Mouse (Mus musculus): ENCODE results near the gene Tdo2. TPM values are rescaled to one million over a fixed set of nuclear protein-coding genes. Genes with fewer than 3 reads are reported as not detected.

Tdo2 gene
- polyA plus RNA-seq, 1 experiment from 2014 or later: 0.78 TPM

- Histone ChIP-seq H3K4me3 (no peak overlapping the region), H3K27me3 (replicated peaks) (no peaks in the 10 kb centered on the region), H3K9ac (no peak overlapping the region), H3K9me3 (replicated peaks) (no peaks in the 10 kb centered on the region), H3K27ac (ENCODE audit: poor library complexity, severe bottlenecking) (no peak overlapping the region), H3K4me1 (replicated peaks) (peaks cover 7% of the 10 kb centered on the region; the same call in 1 of the 2 replicates), H3K36me3 (no peaks in the 10 kb centered on the region), H3K4me2 (no peak overlapping the region)
- 58% methylated on average over 3 of the region's 3 CpGs for WGBS
- ATAC-seq (ENCODE audit: insufficient number of reproducible peaks, low FRiP score): no peak
Measured at GRCm38 (mm10) chr3:81919681-81920080, 56.3 kb downstream of the Tdo2 start.

- H3K27ac ChIP-seq (ENCODE audit: poor library complexity, severe bottlenecking): no peak overlapping the region
- no peak overlapping the region for H3K9ac ChIP-seq
- no peaks in the 10 kb centered on the region for H3K27me3 ChIP-seq (replicated peaks)
- no peak overlapping the region for H3K4me2 ChIP-seq
- ATAC-seq (ENCODE audit: insufficient number of reproducible peaks, low FRiP score): no peak
- no peak overlapping the region for H3K4me3 ChIP-seq
- WGBS: 61% methylated on average over 8 of the region's 8 CpGs
- H3K9me3 ChIP-seq (replicated peaks): no peaks in the 10 kb centered on the region
- H3K36me3 ChIP-seq: no peaks in the 10 kb centered on the region
- H3K4me1 ChIP-seq (replicated peaks): peaks cover 7% of the 10 kb centered on the region; the same call in 1 of the 2 replicates
Measured at GRCm38 (mm10) chr3:81918215-81918614, 57.8 kb downstream of the Tdo2 start.

GRCm38 (mm10) chr3:81917354-81917935 is 58.6 kb downstream of the Tdo2 start:
- 75% methylated on average over 3 of the region's 3 CpGs for WGBS
- H3K9ac ChIP-seq: no peak overlapping the region

GRCm38 (mm10) chr3:81916030-81916686 is 59.8 kb downstream of the Tdo2 start:
- Histone ChIP-seq H3K4me3 (no peak overlapping the region), H3K9me3 (replicated peaks) (no peaks in the 10 kb centered on the region), H3K27me3 (replicated peaks) (no peaks in the 10 kb centered on the region), H3K4me2 (no peak overlapping the region), H3K9ac (no peak overlapping the region), H3K4me1 (replicated peaks) (0 out of 2 replicates have a peak, but pooled peaks cover 3% of the 10 kb centered on the region), H3K27ac (ENCODE audit: poor library complexity, severe bottlenecking) (no peak overlapping the region), H3K36me3 (no peaks in the 10 kb centered on the region)
- WGBS: 65% methylated on average over 5 of the region's 5 CpGs
- ATAC-seq (ENCODE audit: insufficient number of reproducible peaks, low FRiP score): no peak

More at GRCm38 (mm10) chr3:81917354-81917935, 58.6 kb downstream of the Tdo2 start:
- ATAC-seq (ENCODE audit: insufficient number of reproducible peaks, low FRiP score): no peak
- Histone ChIP-seq H3K4me2 (no peak overlapping the region), H3K36me3 (no peaks in the 10 kb centered on the region), H3K4me1 (replicated peaks) (0 out of 2 replicates have a peak, but pooled peaks cover 3% of the 10 kb centered on the region), H3K4me3 (no peak overlapping the region), H3K9me3 (replicated peaks) (no peaks in the 10 kb centered on the region), H3K27ac (ENCODE audit: poor library complexity, severe bottlenecking) (no peak overlapping the region), H3K27me3 (replicated peaks) (no peaks in the 10 kb centered on the region)

GRCm38 (mm10) chr3:81910286-81911036 is 65.5 kb downstream of the Tdo2 start:
- H3K9ac ChIP-seq: no peak overlapping the region
- H3K4me1 ChIP-seq (replicated peaks): no peaks in the 10 kb centered on the region
- H3K4me2 ChIP-seq: no peak overlapping the region
- no peaks in the 10 kb centered on the region for H3K27me3 ChIP-seq (replicated peaks)
- H3K36me3 ChIP-seq: no peaks in the 10 kb centered on the region
- ATAC-seq (ENCODE audit: insufficient number of reproducible peaks, low FRiP score): no peak
- WGBS: 76% methylated on average over 6 of the region's 6 CpGs
- no peaks in the 10 kb centered on the region for H3K9me3 ChIP-seq (replicated peaks)
- no peak overlapping the region for H3K4me3 ChIP-seq
- no peak overlapping the region for H3K27ac ChIP-seq (ENCODE audit: poor library complexity, severe bottlenecking)

Other genes with a start within 250 kb of the Tdo2 start
- 17.5 and 18.7 TPM in 2 replicates for gene Ctso, start 43.6 kb downstream of the Tdo2 start, polyA plus RNA-seq (2016; fragmentation: Nextera tagmentation; extraction: Ambion mirVana)
- gene Asic5, start 6.1 kb upstream of the Tdo2 start, polyA plus RNA-seq (2016; fragmentation: Nextera tagmentation; extraction: Ambion mirVana): not detected in 2 replicates
- gene Gucy1b1, start 98.5 kb upstream of the Tdo2 start, polyA plus RNA-seq (2016; fragmentation: Nextera tagmentation; extraction: Ambion mirVana): 61.4 and 62.6 TPM in 2 replicates
- 51.3 and 53.3 TPM in 2 replicates for gene Gucy1a1, start 169.6 kb upstream of the Tdo2 start, polyA plus RNA-seq (2016; fragmentation: Nextera tagmentation; extraction: Ambion mirVana)

Measured in heart, embryonic 12.5 days (tissue).